Mouse (Mus musculus) hindbrain, embryonic 10.5 days (tissue): Measurements from ENCODE around the gene Sat2. TPM values are rescaled to one million over a fixed set of nuclear protein-coding genes. Genes with fewer than 3 reads are reported as not detected.
"Not testable (repeated sequence)": the region's sequence is repeated elsewhere in the genome, so short reads cannot be mapped to it uniquely, and the experiment has no call there.

ENCODE experiments used
- DNase-seq: peaks from one replicate; pipeline ENCODE4 v3.0.0-alpha.2; 2017; ENCODE audit warnings: low spot score
- H3K27ac ChIP-seq: fragments of 300-500 bp; sonication (generic); 2 replicates; pipeline ENCODE4 v1.5.1; 2016; ENCODE audit warnings: mild to moderate bottlenecking, moderate library complexity
- H3K27me3 ChIP-seq: fragments of 300-500 bp; sonication (generic); 2 replicates; pipeline ENCODE4 v1.6.1; 2016; ENCODE audit warnings: mild to moderate bottlenecking; ENCODE audit not compliant: poor library complexity, insufficient read depth, severe bottlenecking
- H3K36me3 ChIP-seq: fragments of 300-500 bp; sonication (generic); 2 replicates; pipeline ENCODE4 v1.6.1; 2016; ENCODE audit warnings: mild to moderate bottlenecking, moderate library complexity
- H3K4me1 ChIP-seq: fragments of 300-500 bp; sonication (generic); replicated peaks from 2 replicates; pipeline ENCODE4 v1.6.1; 2016; ENCODE audit warnings: mild to moderate bottlenecking
- H3K4me3 ChIP-seq: fragments of 300-500 bp; sonication (generic); 2 replicates; pipeline ENCODE4 v1.5.1; 2016; ENCODE audit warnings: mild to moderate bottlenecking, moderate library complexity
- H3K9me3 ChIP-seq: fragments of 300-500 bp; sonication (generic); 2 replicates; pipeline ENCODE4 v1.6.1; 2016; ENCODE audit warnings: mild to moderate bottlenecking, moderate library complexity
- WGBS: fragments of 180-500 bp; shearing (Covaris S2); methylation state at CpG from one replicate; pipeline ENCODE4 v1.1.7; 2016; 5-methylcytosine and 5-hydroxymethylcytosine counted together
- polyA plus RNA-seq: library from polyadenylated mRNA; unstranded; fragments of >200 nt; fragmentation: Nextera tagmentation; extraction: Ambion mirVana; gene quantifications from 2 replicates; pipeline ENCODE4 v1.2.1, GENCODE M21; 2016

The Sat2 gene
- polyA plus RNA-seq, 1 experiment from 2014 or later: 24.5 TPM

- Histone ChIP-seq H3K27me3 (peaks cover 32% of the 10 kb centered on the region), H3K36me3 (no peaks in the 10 kb centered on the region), H3K9me3 (no peaks in the 10 kb centered on the region), H3K4me3 (peak overlapping the region; percentile 76), H3K4me1 (peaks cover 46% of the 10 kb centered on the region), H3K27ac (peak overlapping the region; percentile 86)
- WGBS: under 1% methylated on average over 73 of the region's 73 CpGs
- DNase-seq: peak; percentile 43
Observed at GRCm38 (mm10) chr11:69604795-69605664, 16.8 kb upstream of the Sat2 start.

GRCm38 (mm10) chr11:69605726-69606490, 15.9 kb upstream of the Sat2 start, which contains the start of gene Atp1b2:
Gene Atp1b2 (minus strand): TSS chr11:69605942.
- H3K4me3 ChIP-seq: peak within 1 kb of the TSS; percentile 76
- peak within 1 kb of the TSS; percentile 86 for H3K27ac ChIP-seq
- WGBS: 3% methylated on average over 32 of the region's 32 CpGs
- peaks cover 37% of the 10 kb centered on the region for H3K4me1 ChIP-seq
- peak; percentile 75 for DNase-seq
- H3K27me3 ChIP-seq: peaks cover 32% of the 10 kb centered on the region
- H3K36me3 ChIP-seq: no peaks in the 10 kb centered on the region
- H3K9me3 ChIP-seq: no peaks in the 10 kb centered on the region

GRCm38 (mm10) chr11:69606491-69606795, 15.4 kb upstream of the Sat2 start:
- peak overlapping the region; percentile 71 for H3K27ac ChIP-seq

GRCm38 (mm10) chr11:69606832-69607231, 15.0 kb upstream of the Sat2 start:
- H3K4me3 ChIP-seq: no peak overlapping the region; the same call in 1 of the 2 replicates
- 83% methylated on average over 2 of the region's 2 CpGs for WGBS
- peaks cover 29% of the 10 kb centered on the region for H3K27me3 ChIP-seq
- no peaks in the 10 kb centered on the region for H3K9me3 ChIP-seq
- H3K36me3 ChIP-seq: no peaks in the 10 kb centered on the region
- no peak overlapping the region for H3K27ac ChIP-seq
- peaks cover 28% of the 10 kb centered on the region for H3K4me1 ChIP-seq
- DNase-seq: no peak

More at GRCm38 (mm10) chr11:69606491-69606795, 15.4 kb upstream of the Sat2 start:
- no peaks in the 10 kb centered on the region for H3K36me3 ChIP-seq
- peaks cover 32% of the 10 kb centered on the region for H3K4me1 ChIP-seq
- peaks cover 29% of the 10 kb centered on the region for H3K27me3 ChIP-seq
- 68% methylated on average over 2 of the region's 2 CpGs for WGBS
- no peaks in the 10 kb centered on the region for H3K9me3 ChIP-seq
- peak overlapping the region; percentile 76 for H3K4me3 ChIP-seq
- DNase-seq: no peak

GRCm38 (mm10) chr11:69608525-69608924, 13.3 kb upstream of the Sat2 start:
- Histone ChIP-seq H3K4me3 (no peak overlapping the region), H3K27me3 (peaks cover 20% of the 10 kb centered on the region), H3K36me3 (no peaks in the 10 kb centered on the region), H3K27ac (peak overlapping the region; percentile 24; the same call in 1 of the 2 replicates), H3K9me3 (no peaks in the 10 kb centered on the region), H3K4me1 (peaks cover 31% of the 10 kb centered on the region)
- no peak for DNase-seq
- 96% methylated on average over 3 of the region's 3 CpGs for WGBS

GRCm38 (mm10) chr11:69609416-69609815, 12.4 kb upstream of the Sat2 start:
- Histone ChIP-seq H3K36me3 (no peaks in the 10 kb centered on the region), H3K4me3 (no peak overlapping the region), H3K4me1 (peaks cover 26% of the 10 kb centered on the region), H3K9me3 (no peaks in the 10 kb centered on the region), H3K27ac (no peak overlapping the region), H3K27me3 (peaks cover 11% of the 10 kb centered on the region)
- DNase-seq: no peak
- WGBS: 59% methylated on average over 7 of the region's 7 CpGs

GRCm38 (mm10) chr11:69610899-69611298, 10.9 kb upstream of the Sat2 start:
- H3K4me1 ChIP-seq: peaks cover 15% of the 10 kb centered on the region
- 63% methylated on average over 4 of the region's 4 CpGs for WGBS

GRCm38 (mm10) chr11:69613553-69614256, 8.1 kb upstream of the Sat2 start:
- Histone ChIP-seq H3K4me1 (peaks cover 9% of the 10 kb centered on the region), H3K4me3 (peak overlapping the region; percentile 34), H3K9me3 (no peaks in the 10 kb centered on the region), H3K27ac (peak overlapping the region; percentile 82), H3K27me3 (peaks cover 17% of the 10 kb centered on the region; the same call in 1 of the 2 replicates), H3K36me3 (no peaks in the 10 kb centered on the region)
- DNase-seq: peak; percentile 88
- WGBS: 9% methylated on average over 19 of the region's 19 CpGs

More at GRCm38 (mm10) chr11:69610899-69611298, 10.9 kb upstream of the Sat2 start:
- no peak for DNase-seq
- Histone ChIP-seq H3K36me3 (no peaks in the 10 kb centered on the region), H3K9me3 (no peaks in the 10 kb centered on the region), H3K27ac (no peak overlapping the region), H3K27me3 (peaks cover 13% of the 10 kb centered on the region; the same call in 1 of the 2 replicates), H3K4me3 (no peak overlapping the region)

- H3K36me3 ChIP-seq: not testable (repeated sequence)
Observed at GRCm38 (mm10) chr11:69614257-69614588, 7.6 kb upstream of the Sat2 start.

GRCm38 (mm10) chr11:69616781-69617180, 5.0 kb upstream of the Sat2 start:
- Histone ChIP-seq H3K4me3 (no peak overlapping the region), H3K9me3 (no peaks in the 10 kb centered on the region), H3K4me1 (peaks cover 14% of the 10 kb centered on the region), H3K36me3 (no peaks in the 10 kb centered on the region), H3K27ac (no peak overlapping the region), H3K27me3 (peaks cover 17% of the 10 kb centered on the region; the same call in 1 of the 2 replicates)
- WGBS: 55% methylated on average over 10 of the region's 10 CpGs
- DNase-seq: no peak

More at GRCm38 (mm10) chr11:69614257-69614588, 7.6 kb upstream of the Sat2 start:
- Histone ChIP-seq H3K4me3 (peak overlapping the region; percentile 34), H3K27me3 (peaks cover 17% of the 10 kb centered on the region; the same call in 1 of the 2 replicates)
- not testable (repeated sequence) for H3K4me1 ChIP-seq, H3K9me3 ChIP-seq, DNase-seq, H3K27ac ChIP-seq
- WGBS: 48% methylated on average over 11 of the region's 11 CpGs

GRCm38 (mm10) chr11:69617805-69618204, 4.0 kb upstream of the Sat2 start, which contains the start of gene Shbg:
Gene Shbg (minus strand): TSS chr11:69617905.
- H3K27ac ChIP-seq: no peak within 1 kb of the TSS
- WGBS: 73% methylated on average over 5 of the region's 5 CpGs
- H3K36me3 ChIP-seq: no peaks in the 10 kb centered on the region
- peaks cover 24% of the 10 kb centered on the region for H3K4me1 ChIP-seq
- no peaks in the 10 kb centered on the region for H3K9me3 ChIP-seq
- no peak for DNase-seq
- peaks cover 17% of the 10 kb centered on the region; the same call in 1 of the 2 replicates for H3K27me3 ChIP-seq
- no peak within 1 kb of the TSS for H3K4me3 ChIP-seq

GRCm38 (mm10) chr11:69620394-69621081, 1.3 kb upstream of the Sat2 start:
- H3K27ac ChIP-seq: no peak overlapping the region
- H3K9me3 ChIP-seq: no peaks in the 10 kb centered on the region
- WGBS: 85% methylated on average over 7 of the region's 7 CpGs
- peaks cover 8% of the 10 kb centered on the region; the same call in 1 of the 2 replicates for H3K27me3 ChIP-seq
- H3K4me1 ChIP-seq: peaks cover 22% of the 10 kb centered on the region
- no peaks in the 10 kb centered on the region for H3K36me3 ChIP-seq
- DNase-seq: no peak
- no peak overlapping the region for H3K4me3 ChIP-seq
